Mouse (Mus musculus) adrenal gland, adult 2 months (tissue): ENCODE results near the gene Ndufs4. TPM values are rescaled to one million over a fixed set of nuclear protein-coding genes. Genes with fewer than 3 reads are reported as not detected.

ENCODE experiments used
- DNase-seq: peaks from one replicate; pipeline ENCODE4 v3.0.0; 2021
- long read RNA-seq: library from polyadenylated mRNA; stranded (forward); transcript quantifications from one replicate; pipeline ENCODE4 v2.0.0, GENCODE M21; 2021
- polyA plus RNA-seq: library from polyadenylated mRNA; depleted of rRNA; stranded (reverse); fragments of >200 nt; gene quantifications from 2 replicates; pipeline ENCODE4 v1.2.3, GENCODE M21; 2012; rRNA removed
- total RNA-seq, 2 experiments: library from RNA; stranded (reverse); gene quantifications; 2 replicates each; pipeline ENCODE4 v1.2.3; 2021

Ndufs4 gene
- total RNA-seq: 100 to 1,000 TPM; 180 to 234 TPM
- polyA plus RNA-seq: 37.9 and 55.0 TPM in 2 replicates
- long read RNA-seq, transcript Ndufs4-202 (4 exons, 571 nt): minor isoform, 8 of 106 reads
- long read RNA-seq, transcript Ndufs4-201 (5 exons, 1,698 nt): major isoform, 92 of 106 reads
- long read RNA-seq, partial matches to known transcripts: 2 of 106 reads
- long read RNA-seq, other reads (novel, unspliced or antisense): 2 of 106 reads

GRCm38 (mm10) chr13:114388211-114388965 is at the start of gene Ndufs4:
Gene Ndufs4 (minus strand): TSS chr13:114388258.
- DNase-seq: peak; percentile 6

GRCm38 (mm10) chr13:114432491-114432890 is 44.4 kb upstream of the Ndufs4 start:
- DNase-seq: no peak

- DNase-seq: no peak
Observed at GRCm38 (mm10) chr13:114425230-114425629, 37.2 kb upstream of the Ndufs4 start.

GRCm38 (mm10) chr13:114420235-114420634 is 32.2 kb upstream of the Ndufs4 start:
- peak; percentile 15 for DNase-seq

DNA sequence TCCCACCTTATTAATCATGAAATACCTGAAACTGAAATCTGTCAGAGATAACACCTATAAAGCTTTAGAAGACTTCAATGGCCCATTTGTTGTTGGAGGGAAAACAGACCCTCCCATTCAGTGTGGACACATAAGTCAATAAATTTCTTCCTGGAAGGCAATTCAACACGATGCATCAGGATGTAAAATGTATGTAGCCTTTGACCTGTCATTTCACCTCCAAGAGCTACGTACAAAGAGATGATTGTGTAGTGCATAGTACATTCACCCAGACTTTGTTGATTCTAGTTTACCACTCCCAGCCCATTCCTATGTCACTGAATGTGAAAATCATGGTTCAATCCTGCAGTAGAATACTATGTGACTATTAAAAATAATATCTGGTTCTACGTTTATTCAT is 31.3 kb upstream of the Ndufs4 start:
- no peak for DNase-seq

GRCm38 (mm10) chr13:114412326-114412725 is 24.3 kb upstream of the Ndufs4 start:
- DNase-seq: no peak

- DNase-seq: no peak
Observed at GRCm38 (mm10) chr13:114406866-114407265, 18.8 kb upstream of the Ndufs4 start.

- no peak for DNase-seq
Observed at GRCm38 (mm10) chr13:114406424-114406823, 18.4 kb upstream of the Ndufs4 start.

GRCm38 (mm10) chr13:114405100-114405715 is 17.1 kb upstream of the Ndufs4 start:
- DNase-seq: peak; percentile 8

- no peak for DNase-seq
Observed at GRCm38 (mm10) chr13:114398906-114399305, 10.8 kb upstream of the Ndufs4 start.

DNA sequence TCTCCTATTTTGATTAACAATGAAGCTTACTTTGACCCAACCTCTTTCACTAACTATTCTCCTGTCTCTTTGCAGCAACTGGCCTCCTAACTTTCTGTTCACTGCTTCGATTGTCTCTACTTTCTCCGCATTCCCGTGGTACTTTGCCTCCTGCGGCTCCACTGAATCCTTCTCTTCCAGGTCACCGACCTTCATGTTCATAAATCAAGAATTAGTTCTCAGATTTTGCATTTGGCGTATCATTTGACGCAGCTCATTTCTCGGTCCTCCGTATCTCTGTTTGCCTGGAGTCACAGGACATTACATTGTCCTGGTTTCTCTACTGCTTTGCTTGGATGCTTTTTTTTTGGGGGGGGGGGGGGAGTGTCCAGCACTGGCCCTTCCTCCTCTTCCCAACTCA is 9.2 kb upstream of the Ndufs4 start:
- no peak for DNase-seq

- DNase-seq: no peak
Observed at GRCm38 (mm10) chr13:114396863-114397262, 8.8 kb upstream of the Ndufs4 start.

DNA sequence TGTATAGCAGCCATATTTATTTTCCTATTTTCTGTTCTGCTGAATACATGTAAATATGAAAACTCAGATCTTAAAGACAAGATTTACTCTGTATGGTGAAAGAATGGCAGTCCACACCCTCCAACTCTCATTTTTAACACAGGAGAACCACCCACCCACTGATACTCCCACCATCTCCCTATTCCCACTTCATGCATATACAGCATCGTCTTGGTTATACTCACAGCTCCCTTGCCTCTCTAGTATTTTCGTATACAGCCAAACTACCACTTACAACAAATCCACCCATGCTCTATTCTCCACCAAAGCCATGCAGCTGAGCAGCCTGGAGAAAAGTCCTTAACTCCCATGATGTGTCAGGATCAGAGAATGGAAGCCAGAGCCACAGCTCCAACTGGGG is 6.7 kb upstream of the Ndufs4 start:
- no peak for DNase-seq

DNA sequence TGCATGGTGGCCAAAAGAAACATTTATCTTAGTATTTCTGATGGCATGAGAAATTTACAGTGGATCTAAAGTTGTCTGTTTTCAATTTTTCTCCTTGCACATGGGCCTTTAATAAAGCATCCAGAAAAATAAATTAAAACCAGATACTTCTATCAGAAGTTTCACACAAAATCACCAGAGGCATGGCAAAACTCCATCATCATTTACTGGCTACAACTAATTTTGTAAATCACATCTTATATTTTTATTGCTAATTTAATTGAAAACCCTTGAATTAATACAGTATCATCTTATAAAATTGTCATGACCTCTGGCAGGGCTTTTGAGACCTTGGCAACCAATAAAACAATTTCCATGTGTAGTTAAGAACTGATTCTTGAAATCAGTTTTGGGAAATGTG is 4.4 kb upstream of the Ndufs4 start:
- DNase-seq: no peak

GRCm38 (mm10) chr13:114387521-114388171 is 412 bp downstream of the Ndufs4 start:
- DNase-seq: peak; percentile 94

- DNase-seq: no peak
Observed at GRCm38 (mm10) chr13:114387074-114387487, 977 bp downstream of the Ndufs4 start.

- no peak for DNase-seq
Observed at GRCm38 (mm10) chr13:114376511-114376910, 11.5 kb downstream of the Ndufs4 start.

- peak; percentile 69 for DNase-seq
Observed at GRCm38 (mm10) chr13:114362086-114362485, 26.0 kb downstream of the Ndufs4 start.

DNA sequence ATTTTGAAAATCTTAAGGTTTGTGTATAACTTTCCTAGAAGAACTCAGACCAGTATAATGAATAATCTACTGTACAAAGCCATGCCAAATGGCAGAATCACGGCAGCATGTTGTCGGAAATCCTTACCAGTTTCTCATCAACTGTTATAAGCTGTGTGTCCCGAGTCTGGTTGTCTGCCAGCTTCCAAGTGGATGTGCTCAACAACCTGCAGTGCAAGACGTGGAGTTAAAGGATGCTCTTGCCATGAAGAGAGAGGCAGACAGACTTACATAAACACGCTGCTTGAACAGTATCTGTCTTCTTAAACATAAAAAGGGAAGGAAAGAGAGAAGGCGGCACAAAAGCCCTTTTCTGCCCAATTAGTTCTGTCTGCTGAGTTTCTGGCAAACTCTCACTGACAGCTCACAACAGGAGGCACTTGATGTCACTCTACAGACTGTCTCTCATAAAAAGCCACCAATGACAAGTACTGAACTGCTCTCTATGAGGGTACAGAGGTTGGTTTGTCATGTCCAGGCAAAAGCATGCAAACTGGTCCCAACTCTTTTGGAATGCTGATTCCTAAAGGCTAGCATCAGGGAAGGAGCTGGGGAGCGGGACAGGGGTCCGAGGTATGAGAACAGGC is 36.6 kb downstream of the Ndufs4 start:
- no peak for DNase-seq

GRCm38 (mm10) chr13:114344979-114345712 is 42.9 kb downstream of the Ndufs4 start:
- no peak for DNase-seq

GRCm38 (mm10) chr13:114344220-114344973 is 43.7 kb downstream of the Ndufs4 start:
- DNase-seq: no peak
